Mouse (Mus musculus): ENCODE results near the gene Olfr744.
"Not testable (repeated sequence)": the region's sequence is repeated elsewhere in the genome, so short reads cannot be mapped to it uniquely, and the experiment has no call there.

The Olfr744 gene

GRCm38 (mm10) chr14:50614579-50614978, at the start of gene Olfr744:
Olfr744 (plus strand) TSS chr14:50614879.
- no peak for DNase-seq

- DNase-seq: not testable (repeated sequence)
Observed at GRCm38 (mm10) chr14:50573056-50573455, 41.6 kb upstream of the Olfr744 start.

- no peak for DNase-seq
Observed at GRCm38 (mm10) chr14:50639088-50639487, 24.4 kb downstream of the Olfr744 start, which contains the start of gene Olfr745. Olfr745 (plus strand) TSS chr14:50639388.

GRCm38 (mm10) chr14:50646783-50647182, 32.1 kb downstream of the Olfr744 start, which contains the start of gene Olfr746:
Olfr746 (plus strand) TSS chr14:50647083.
- no peak for DNase-seq
